Mouse (Mus musculus) kidney, postnatal 10 days (tissue): ENCODE measurements around the gene Sirt7.
A peak's percentile ranks its signal among the peaks of the same experiment; 100 is the strongest.

Experiments used
- DNase-seq: peaks from one replicate; pipeline ENCODE4 v3.0.0; 2021; ENCODE audit warnings: mixed read lengths

The Sirt7 gene

DNA sequence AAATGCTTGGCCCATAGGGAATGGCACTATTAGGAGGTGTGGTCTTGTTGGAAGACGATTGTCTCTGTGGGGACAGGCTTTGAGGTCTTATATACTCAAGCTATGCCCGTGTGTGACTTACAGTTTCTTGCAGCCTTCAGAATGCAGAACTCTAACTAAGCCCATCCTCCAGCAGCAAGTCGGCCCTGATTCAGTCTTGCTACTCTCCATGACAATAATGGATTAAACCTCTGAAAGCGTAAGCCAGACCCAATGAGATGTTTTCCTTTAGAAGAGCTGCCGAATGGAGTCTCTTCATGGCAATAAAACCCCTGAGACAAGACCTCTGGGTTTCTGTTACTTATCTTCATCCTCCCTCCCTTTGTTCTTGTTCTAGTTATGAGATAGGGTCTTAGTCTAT, 9.8 kb upstream of the Sirt7 start:
- DNase-seq, result no peak

DNA sequence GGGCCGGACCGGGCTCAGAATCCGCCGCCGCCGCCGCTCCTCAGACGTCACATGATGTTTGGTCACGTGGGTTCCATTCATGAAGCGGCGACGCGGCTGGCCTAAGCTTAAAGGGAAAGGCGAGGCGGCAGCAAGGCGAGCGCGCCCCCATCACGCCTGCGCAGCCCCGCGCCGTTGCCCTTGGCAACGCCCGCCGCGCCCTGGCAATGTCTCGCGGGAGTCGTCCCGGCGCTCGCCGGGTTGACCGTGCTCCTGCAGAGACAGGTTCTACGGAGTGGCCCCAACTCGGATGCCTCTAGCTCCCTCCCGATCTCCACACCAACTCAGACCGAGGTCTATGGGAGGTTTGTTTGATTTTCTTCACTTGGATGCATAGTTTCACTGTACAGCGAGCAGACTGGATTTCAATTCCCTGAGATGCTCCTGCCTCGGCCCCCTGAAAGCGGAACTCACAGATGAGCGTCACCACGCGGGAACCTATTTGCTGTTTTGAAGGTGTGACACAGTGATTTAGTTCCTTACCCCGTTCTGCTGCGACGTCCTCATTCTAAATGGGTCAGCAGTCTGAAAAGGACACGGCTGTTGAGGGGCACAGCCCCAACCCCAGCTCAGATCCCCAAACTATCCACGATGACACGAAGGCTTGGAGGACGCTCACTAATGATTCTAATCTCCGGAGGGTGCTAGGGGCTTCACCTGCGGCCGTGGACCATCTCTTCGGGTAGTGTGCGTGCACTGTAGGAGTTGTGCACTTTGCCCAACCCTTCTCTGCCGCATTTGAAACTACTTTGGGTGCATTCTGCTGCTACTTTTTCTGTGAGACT, 8.7 kb upstream of the Sirt7 start, which contains the start of gene Mafg:
Gene Mafg, minus strand, starts transcription at position 81 of the 824 bp plus-strand sequence.
- DNase-seq, result peak; percentile 97

DNA sequence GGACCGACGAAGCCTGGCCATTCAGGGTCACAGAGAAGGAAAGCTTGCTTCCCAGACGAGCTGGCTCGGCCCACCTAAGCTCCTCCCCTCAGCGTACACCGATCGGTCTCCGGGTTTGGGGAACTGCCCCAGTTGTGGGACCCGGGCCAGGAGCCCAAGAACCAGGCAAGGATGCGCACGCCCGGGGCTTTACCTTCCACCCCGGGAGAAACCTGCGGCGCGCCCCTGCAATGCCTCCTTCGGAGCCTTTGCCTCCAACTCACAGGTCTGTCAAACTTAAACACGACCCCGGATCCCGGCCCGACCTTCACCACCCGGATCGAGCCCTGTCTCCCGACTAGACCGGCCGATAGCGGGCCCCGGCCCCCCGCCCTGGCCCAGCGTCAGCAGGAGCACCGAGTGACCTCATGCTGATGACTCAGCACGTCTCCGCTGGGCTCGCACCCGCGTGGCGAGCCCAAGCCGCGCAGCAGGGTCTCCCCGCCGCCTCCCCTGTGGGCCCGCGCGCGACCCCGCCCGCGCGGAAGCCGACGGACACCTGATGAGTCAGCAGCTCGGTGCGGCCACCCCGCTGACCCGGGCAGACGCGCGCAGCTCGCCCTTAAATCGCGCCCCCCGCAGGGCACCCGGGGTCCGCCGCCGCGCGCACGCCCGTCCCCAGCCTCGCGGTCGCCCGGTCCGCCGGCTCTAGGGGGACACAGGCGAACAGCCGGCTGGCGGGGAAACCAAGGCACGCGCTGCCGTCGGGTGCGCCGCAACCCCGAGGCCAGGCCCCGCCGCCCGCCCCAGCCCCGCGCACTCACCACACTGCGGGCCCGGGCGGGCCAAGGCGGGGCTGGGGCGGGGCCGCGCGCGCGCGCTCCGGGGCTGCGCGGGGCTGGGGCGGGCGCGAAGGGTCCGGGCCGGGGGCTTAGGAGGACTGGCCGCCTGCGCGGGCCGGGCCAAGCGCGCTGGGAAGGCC, 7.8 kb upstream of the Sirt7 start:
- DNase-seq, result peak; percentile 85

DNA sequence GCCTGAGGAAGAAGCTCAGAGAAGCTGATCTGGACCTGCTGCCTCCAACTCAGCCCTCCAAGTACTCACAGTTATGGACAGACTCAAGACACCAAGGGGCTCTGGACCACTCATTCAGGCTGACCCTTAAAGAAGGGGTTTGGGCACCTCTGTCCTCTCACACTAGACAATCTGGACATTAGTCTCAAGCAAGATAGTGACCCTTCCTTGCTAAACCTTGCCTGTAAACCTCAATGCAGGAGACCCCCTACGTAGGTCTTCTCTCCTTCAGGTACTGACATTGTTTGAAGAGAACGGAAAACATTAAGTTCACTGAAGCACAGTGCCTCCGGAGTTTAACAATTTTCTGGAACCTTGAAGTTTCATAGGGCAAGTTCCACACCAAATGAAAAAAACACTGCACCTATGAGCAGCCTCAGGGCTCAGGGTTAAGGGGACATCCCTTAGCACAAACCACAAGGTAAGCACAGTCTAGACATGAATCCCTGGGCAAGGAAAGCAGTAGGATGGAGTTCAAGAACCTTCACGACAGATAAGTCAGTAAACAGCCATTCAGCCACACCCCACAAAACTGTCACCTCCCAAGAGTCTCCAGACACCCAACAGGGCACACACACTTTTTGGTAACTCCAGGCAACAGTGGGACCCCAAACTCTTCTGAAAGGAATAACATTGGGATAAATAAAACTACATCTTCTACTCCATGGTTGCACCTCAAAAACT, 6.8 kb upstream of the Sirt7 start:
- DNase-seq, result no peak

DNA sequence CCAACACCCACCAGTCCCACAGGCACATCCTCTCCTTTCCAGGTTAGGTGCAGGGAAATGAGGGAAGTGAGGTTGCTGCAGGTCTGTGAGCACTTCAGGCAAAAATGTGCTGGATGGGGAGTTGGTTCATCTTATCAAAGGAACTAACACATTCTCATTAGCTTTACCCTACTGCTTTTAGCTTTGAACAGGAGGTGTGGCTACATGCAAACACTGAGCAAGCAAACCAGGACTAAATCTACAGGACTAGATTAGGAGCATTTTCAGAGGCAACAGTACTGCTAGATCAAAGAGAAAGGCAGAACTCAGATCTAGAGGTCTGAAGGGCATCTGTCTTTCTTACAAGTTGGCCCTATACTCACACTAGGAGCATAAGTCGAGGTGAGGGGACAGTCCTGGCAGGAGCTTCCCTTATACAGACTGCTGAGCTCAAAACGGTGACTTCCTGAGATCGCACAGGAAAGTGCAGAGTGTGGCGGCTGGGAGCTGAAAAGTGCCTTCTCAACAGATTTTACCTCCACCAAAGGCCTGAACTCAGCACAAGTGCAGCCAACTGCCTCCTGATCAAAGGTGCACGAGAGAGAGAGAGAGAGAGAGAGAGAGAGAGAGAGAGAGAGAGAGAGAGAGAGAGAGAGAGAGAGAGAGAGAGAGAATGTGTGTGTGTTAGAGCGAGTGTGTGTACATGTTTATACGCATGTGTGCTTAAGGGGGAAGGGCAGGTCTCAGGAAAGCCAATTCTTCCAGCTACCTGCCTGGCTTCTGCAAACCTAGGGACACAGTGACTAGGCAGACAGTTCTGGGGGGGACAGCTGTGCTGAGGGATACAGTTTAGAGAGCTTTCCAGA, 6.1 kb upstream of the Sirt7 start:
- DNase-seq, result peak; percentile 51

DNA sequence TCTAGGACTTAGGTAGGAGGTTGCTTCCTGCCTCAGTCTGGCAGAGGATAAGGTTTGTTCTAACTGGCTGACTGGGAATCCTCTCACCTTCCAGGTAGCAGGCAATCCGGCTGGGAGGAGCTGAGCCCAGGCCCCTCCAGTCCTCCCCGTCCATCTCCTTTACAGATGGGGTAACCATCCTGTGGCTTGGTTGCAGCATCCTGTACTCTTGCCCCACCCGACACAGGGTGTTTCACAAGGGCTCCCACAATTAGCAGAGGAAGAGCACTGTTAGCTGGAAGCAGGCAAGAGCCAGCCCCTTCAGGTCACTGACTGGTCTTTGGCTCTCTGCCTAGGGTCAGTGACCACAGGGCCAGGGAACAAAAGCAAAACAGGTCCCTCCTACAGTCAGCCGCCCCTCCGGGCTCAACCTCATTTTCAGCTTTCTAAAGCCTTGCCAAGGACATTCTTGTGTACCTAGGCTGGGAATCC, 5.4 kb upstream of the Sirt7 start:
- DNase-seq, result peak; percentile 79

DNA sequence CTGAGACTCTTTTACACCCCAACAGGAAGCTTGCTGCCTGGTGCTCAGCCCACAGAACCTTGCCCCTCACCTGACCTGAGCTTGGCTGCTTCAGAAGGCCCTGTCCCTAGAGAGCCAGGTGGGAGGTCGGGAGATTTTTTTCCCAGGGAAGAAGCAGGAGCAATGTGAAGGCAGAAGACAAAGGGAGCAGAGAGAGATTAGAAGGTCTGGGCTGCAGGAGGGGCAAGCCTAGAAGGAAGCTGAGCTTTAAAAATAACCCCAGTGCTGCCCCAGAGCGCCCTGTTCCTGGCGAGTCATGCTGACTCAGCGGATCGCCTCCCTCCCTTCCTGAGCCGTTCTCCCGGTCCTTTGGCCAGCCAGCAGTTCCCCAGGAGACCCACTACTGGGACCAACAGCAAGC, 4.9 kb upstream of the Sirt7 start:
- DNase-seq, result peak; percentile 74

DNA sequence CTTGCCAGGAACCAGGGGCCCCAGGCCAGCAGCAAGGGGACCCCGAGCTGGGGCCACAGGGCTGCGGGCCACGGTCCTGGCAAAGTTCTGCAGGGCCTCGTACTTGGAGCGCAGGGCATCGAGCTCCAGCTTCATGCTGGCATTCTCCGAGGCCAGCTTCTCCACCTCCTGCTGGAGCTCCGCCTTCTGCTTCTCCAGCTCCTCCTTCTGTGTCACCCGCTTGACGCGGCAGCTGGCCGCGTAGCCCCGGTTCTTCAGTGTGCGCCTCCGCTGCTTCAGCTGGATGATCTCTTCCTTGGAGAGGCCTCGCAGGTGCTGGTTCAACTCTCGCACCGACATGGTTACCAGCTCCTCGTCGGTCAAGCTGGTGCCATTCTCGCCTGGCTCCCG, 4.3 kb upstream of the Sirt7 start:
- peak; percentile 61 for DNase-seq

DNA sequence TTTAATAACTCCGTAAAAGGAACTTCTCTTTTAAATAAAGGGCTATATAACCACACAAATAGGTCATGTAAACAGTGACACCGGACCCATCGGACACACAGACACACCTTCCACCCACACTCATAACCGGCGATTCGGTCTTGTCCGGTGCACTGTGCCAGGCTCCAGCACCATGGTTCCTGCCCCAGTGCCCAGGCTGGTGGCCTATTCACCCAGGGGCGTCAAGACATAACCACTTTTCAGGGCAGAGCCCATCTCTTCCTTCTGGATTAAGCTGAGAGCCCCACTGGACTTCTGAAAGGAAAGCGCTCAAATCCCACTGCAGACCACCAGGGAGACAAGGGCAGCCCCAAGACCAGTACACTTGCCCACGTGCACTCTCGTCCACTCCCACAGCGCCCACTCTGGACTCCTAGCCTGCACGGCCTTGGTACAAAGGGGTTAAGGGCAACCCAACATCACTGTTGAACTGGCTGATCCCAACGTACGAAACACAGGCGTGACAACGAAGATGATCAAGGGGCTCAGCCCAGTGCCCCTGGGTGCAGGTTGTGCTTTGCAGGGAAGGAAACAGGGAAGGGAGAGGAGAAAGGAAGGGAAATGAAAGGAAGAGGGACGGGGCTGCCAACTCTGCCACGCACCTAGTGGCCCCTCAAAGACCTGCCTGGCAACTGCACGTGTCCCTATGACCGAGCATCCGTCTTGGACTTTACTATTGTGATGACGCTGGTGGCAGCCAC, 3.7 kb upstream of the Sirt7 start:
- DNase-seq, result peak; percentile 10

DNA sequence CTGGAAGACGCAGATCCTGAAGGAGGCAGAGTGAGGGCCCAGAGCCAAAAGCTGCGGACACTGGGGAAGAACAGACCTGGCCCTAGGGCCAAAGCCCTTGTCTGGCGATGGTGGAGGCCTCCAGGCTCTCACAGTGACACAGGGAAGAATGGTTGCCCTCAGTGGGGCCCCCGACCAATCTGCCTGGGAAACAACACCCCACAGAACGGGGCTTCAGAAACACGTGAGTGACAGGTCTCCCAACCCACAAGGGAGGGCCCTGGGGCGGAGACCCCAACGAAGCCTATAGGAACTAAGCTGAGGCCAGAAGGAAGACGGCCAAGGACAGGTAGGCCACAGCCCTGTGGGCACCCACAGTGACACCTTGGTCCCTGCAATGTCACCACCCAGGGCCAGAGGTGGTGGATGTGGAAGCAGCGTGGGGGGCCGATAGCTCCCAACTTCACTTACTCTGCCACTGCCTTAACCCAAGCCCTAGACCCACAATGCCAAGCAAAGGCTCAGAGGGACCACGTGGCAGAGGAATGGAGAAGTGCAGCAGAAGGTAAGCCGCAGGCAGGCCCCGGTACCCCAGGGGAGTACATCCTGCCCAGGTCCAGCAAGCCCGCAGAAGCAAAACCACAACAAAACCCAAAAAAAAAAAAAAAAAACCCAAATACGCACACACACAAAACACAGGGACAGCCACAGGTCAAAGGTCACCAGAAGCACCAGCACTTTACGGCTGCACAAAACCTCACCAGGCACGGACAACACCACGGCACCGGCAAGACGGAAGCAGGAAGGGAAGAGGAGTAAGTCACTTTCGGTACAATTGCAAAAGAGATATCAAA, 2.6 kb upstream of the Sirt7 start:
- peak; percentile 30 for DNase-seq

DNA sequence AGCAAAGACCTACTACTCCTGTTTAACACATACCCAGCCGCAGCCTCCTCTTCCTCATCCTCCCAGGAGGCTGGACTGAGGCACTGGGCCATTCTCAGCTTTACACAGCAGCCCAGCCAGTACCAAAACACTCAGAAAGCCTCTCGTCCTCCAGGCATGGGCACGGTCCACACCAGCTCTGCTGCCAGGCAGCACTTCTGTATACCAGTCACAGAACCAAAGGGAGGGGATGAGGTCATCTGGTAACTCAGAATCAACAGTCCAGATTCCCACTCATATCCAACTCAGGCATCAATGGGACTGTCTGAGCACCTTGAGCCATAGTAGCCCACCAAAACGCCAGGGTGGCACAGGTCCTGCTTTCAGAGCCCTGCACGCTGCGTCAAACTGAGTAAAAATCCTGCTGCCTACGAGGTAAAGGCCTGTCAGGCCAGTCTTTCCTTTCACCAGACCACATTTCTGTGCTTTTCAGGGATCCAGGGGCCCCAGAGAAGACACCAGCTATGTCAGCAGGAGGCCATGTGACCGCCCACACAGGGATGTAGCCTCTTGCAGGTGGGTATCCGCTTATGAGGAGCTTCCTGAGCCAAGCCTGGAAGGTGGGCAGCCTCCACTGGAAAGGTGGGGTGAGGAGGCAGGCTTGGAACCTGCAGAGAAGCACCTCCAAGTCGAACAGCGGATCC, 1.9 kb upstream of the Sirt7 start:
- peak; percentile 9 for DNase-seq

DNA sequence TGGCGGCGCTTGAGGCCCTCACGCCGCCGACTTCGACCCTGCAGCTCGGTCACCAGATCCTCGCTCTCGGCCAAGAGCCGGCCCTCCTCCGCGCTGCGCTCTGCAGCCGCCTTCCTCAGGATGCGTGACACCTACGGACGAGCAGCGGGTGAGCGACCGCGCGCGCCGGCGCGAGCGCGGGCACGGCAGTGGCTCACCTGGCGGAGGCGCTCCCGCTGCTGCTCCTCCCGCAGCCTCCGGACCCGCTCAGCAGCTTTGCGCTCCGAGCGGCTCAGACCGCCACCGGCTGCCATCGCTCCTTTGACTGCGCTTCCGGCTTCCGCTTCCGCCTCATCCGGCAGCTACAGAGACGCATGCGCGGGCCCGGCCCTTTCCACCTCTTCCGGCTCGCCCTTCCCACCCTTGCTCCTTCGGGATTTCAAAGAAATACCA, 344 bp downstream of the Sirt7 start:
- peak; percentile 94 for DNase-seq

DNA sequence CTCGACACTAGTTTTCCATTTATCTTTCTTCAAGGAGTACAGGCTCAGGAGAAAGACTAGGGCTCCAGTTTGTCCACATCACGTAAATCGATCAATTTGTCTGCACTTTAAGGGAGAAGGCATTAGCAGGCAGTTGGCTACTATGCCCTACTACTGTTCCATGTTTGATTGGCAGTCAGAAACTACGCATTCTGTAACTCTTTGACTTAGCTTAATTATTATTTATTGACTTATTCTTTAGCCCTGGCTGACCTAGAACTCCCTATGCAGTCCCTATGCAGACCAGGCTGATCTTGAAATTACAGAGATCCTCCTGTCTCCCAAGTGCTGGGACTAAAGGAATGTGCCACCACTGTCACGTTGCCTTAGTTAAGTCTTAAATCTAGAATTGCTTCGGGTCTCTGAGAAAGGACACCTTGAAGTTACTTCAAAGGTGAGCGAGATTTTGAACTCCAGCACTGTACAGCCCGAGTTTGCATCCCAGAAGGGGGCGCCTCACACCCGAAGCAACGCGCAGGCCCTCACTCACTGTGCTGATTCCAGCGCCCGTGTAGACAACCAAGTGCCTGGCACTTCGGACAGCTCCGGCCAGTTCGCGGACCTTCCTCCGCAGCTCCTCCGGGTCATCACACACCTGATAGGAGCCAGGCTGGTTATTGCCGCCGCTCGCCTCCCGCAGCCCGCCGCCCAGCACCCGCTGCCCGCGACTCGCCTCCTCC, 920 bp downstream of the Sirt7 start:
- DNase-seq, result peak; percentile 86

DNA sequence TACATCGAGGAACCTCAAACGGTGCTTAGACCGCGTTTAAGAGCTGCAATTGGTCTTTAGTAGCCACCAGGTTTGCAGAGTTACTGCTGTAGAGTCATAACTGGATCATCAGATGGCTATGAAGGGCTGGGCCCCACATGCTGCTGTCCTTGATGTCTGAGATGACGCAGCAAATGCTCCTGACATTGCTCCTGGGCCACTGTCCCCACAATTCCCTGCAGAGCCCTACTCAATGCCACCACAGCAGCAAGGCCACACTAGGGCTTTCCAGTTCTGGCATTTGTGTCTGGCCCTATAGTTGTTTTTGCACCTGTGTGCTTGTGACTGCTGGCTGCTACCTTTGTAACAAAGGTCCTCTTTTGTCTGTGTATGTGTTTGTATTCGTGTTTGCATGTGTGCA, 2.2 kb downstream of the Sirt7 start:
- no peak for DNase-seq

DNA sequence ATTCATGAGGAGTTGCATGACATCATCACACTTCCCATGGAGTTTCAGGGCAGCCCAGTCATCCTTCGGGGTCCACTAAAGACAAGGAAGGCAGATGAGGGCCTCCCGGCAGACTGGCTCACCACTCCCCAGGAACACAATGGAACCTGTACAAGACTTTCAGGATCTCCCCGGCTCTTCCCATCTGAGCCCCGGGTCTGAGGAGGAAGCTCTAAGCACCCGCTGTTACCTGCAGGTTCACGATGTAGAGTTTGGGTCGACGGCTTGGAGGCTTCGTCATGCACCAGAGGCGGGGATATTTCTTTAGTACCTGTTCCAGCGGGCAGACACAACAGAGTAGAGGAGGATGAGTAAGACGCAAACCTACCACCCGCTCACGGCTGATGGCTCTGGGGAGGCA, 4.8 kb downstream of the Sirt7 start:
- DNase-seq, result no peak

DNA sequence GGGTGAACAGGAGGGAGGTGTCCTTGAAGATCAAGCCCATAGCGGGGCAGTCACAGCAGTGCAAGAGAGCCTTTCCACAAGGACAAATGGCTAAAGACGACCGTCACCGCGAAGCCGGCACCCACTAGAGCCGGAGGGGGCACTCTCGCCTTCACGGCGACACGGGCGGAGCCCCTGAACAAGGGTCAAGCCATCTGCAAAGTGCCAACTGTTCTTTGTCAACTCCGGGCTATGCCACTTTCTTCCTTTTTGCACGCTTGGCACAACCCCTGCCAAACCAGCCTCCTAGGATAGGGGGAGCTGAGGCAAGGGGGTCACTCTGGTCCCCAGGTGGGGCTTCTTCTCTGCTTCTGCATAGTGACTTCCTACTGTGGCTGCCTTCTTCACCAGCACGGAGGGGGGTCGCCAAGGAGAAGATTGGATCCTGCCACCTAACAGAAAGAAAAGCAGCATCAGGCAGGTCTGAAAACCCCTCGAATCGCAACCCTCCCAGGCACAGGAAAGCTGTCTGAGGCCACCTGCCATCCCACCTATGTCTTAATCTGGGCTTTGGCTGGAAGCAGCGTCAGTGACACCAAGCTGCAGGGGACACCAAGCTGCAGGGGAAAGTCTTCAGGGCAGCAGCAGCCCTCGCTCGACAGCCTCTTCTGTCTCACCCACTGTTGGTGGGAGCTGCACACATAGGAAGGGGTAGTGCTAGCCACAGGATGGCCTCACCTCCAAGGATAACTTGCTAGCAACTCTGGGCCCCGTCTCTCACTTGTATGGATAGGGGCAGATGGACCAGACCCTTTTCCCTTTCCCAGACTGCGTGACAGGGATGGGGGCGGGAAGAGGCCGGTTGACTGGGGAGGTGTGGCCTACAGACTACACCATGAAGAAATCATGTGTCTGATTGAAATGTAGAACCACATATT, 6.2 kb downstream of the Sirt7 start:
- peak; percentile 26 for DNase-seq

DNA sequence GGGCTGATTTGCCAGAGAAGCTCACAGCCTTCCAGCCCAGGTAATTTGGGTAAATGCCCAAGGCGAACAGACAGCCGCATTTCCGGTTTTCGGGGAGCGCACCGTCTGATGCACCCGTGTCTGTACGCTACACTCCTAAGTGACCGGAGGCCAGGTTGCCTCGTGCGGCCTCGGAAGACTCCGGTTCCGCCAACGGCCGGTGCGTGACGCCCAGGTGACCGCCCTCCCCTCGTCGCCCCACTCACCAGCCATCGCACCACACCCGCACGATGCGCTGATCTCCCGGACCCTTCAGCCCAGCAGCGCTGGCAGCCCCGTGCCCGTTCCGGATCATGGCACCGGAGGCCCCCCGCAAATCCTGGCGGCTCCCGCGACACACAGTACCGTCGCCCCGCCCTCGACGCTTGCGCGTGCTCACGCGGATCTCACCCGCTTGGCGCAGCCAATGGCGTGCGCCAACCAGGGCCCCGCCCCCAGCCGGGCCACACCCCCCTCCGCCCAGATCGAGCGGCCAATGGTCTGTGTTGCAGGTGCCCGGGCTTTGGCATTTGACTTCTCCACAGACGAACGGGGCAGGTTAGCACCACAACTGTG, 7.4 kb downstream of the Sirt7 start, which contains the start of gene Pcyt2:
Gene Pcyt2, minus strand, starts transcription at position 418 of the 594 bp plus-strand sequence.
- peak; percentile 96 for DNase-seq
